Mouse (Mus musculus): Measurements from ENCODE around the gene Exoc4. TPM values are rescaled to one million over a fixed set of nuclear protein-coding genes. Genes with fewer than 3 reads are reported as not detected.

Exoc4 gene
- total RNA-seq, 2 experiments from 2014 or later: 42.0 to 47.8 TPM

DNA sequence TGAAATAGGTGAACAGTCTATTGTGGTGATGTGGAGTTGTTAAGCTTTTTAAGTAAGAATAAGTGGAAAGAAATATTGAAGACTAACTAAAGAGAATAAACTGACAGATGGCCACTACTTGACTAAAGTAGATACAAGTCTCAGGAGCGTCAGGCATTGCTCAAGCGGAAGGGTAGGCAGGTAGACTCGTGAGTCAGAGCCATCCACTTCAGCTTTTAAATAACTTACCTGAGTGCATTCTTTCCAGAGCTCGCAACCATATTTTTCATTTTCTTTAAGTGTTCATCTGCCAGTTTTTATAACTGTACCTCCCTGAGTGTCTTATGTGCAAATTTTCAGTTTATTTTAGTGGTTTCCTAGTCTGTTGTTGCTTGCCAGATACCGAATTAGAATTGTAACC lies 219.6 kb downstream of the Exoc4 start:
- DNase-seq: no peak

DNA sequence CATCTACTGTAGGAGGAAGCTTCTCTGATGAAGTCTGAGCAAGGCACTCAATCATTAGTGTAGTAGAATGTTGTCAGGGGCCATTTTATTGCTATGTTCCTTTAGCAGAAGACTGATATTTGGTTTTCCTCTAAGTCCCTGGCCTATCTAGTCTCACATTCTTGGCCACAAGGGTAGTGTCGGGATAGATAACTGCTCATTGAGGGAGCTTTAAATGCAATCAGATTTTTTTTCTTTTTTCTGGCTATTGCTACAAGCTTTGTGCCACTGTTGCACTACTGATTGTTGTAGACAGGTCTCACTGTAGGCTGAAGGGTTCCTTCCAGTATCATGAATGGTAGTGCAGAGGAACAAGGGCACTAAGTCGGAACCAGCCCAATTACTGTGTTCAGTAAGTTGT lies 227.2 kb downstream of the Exoc4 start:
- no peak for DNase-seq

DNA sequence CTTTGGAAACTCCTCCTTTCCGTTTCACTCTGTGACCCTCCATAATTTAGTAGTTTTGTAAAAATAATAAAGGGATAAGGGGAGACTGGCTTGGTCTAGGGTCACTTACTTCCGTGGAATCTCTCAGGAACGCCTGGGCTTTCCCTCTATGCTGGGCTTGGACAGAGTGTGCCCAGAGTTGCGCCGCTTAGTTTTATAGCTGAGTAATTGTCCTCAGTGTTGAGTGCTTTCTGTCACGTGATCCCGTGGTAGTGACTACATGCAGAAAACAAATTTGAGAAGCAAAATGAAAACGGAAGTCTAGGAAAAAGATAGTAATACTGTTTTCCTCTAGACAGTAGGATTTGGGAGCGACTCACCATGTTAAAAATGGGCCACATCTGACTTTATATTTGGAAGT lies 235.7 kb downstream of the Exoc4 start:
- peak in 1 of 2 experiments; percentile 2 for DNase-seq

DNA sequence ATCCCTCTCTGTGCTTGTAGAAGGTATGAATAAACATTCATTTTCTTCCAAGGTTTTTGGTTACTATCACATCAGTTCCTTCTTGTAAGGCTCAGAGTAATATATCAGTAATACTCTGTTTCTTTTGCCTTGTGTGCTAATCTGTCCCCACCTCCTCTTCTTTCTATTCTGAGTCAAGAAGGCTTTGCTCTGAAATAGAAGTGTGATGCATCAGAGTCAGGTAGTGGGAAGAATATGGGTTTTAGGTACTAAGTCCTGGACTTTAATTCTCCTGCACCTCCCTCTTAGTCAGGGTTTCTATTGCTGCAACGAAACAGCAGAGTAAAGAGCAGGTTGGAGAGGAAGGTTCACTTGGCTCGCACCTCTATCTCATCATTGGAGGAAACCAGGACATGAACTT lies 240.9 kb downstream of the Exoc4 start:
- DNase-seq: no peak

DNA sequence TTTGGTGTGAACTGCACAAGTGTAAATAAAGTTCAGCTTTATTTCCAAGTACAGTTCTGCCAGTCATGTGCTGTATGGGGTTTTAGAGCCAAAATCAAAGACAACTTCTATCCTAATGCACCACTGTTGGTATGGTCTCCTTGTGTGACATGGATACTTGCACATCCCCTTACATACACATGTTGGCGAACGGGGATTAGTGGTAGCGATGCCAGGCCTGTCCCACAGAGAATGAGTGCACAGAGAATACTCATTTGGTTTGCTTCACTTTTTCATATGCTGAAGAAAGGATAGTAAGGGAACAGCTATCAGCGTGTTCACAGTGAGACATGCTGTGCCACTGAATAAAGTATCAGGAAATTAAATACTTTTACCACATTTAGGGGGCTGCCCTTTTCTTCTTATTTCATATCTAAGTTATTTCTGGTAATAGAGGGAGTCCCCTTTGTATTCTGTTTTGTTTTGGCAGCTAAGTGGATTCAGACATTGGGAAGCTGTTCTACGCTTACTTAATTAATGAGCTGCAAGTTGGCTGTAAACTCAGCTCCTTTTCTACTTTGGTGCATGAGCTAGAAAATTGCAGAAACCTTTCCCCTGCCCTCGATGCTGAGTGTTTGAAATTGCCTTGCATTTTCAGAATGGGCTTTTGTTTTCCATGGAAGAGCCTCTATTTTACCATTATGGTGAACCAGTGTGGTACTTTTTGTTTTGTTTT lies 247.4 kb downstream of the Exoc4 start:
- DNase-seq: no peak

DNA sequence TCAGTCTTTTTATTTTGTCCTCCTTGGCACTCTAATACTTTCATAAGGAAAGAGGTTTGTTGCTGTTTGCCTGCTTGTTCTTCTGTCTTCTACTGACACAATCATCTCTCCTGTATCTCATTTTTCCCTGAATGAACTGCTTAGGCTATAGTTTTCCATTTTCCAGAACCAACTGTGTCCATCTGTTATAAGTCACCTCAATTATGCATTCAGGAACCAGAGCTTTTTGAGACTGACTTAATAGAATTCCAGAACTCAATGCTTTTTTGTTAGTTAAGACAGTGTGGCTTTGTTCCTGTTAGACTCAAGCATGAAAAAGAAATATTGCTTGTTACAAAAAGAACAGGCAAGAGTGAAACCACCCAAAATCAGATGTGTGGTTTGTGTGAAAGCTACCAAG lies 248.5 kb downstream of the Exoc4 start:
- DNase-seq: no peak

DNA sequence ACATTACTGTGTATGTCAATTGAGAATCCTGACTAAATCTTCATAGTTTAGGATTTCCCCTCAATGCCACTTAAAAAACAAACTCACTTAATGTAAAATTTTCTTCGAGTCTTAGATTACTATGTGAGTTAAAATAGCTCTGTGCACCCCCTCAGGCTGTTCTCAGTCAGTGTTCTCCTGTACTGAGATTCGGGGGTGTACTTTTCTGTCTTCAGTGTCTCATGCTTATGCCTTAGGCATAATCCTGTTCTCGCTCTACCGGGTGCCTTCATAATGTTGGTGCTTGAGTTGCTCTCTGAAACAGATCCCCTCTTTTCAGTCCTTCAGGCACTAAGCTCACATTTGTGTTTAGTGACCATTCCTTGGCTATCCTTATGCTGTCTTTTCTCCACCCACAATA lies 253.5 kb downstream of the Exoc4 start:
- no peak for DNase-seq

DNA sequence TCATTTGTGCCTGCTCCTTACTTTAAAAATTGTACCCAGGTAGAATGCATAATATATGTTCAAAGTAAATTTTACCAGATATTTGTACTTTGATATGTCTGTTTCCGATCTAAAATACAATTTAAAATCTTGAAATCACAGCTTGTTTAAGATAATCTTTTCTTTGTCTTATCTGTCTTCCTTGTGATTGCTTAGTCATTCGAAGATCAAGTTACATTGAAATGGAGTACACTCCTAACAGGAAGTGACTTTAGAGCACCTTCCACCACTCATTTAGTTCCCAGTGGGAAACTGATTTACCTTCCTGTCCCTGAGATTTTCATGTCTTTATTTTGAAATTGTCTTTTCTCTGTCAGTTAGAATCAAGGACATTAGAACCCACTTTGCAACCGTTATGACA lies 254.5 kb downstream of the Exoc4 start:
- no peak for DNase-seq

DNA sequence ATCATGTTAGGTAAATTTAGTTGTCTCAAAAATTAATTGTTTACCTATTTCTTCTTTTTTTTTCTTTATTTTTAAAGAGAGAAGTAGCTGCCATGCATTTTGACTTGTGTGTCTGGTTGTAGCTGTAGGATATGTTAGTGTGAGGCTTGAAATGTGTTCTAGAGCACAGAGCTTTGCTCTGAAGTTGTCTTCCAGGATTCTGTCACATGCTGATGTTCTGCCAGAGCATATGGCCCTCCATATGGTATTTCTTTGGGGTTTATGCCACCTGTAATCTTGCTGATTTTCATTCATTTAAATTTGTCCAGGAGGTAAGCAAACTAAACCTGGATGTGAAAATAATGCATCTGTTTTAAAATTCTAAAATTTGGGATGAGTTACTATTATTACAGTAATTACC lies 258.2 kb downstream of the Exoc4 start:
- DNase-seq: no peak

DNA sequence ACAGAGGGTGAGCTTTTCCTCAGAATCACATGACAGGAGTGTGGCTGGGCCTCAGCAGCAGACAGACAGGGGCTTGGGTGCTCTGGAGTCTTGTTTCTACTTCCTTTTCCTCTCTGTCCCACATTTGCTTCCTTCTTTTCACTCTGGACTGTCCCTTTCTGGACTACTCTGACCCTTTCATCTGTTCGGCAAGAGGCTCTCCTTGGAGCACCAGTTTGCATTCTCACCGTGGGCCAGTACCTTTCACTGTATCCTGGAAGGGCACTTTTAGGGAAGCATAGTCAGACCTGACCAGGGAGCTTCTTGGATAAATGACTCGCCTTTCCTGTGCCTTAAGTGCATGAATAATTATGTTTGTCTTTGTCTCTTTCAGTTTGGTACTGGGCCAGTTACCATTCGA lies 266.5 kb downstream of the Exoc4 start:
- DNase-seq: no peak

DNA sequence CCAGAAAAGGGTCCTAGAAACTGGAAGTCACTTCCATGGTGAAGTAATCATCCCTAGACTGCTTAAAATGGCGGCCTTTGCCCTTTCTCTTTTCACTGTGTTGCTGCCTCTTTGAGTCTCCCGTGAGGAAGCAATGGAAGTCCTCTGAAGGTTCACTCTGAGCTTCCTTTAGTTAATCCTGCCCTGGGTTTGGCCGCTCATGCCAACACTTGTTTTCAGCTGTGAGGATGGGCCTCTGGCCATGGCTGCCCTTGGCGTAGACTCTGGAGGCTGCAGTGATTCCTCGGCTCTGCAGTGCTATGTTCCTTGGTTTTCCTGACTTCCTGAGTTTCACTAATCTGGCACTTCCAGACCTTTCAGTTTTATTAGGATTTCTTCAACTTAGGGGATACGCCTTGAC lies 267.9 kb downstream of the Exoc4 start:
- no peak for DNase-seq

DNA sequence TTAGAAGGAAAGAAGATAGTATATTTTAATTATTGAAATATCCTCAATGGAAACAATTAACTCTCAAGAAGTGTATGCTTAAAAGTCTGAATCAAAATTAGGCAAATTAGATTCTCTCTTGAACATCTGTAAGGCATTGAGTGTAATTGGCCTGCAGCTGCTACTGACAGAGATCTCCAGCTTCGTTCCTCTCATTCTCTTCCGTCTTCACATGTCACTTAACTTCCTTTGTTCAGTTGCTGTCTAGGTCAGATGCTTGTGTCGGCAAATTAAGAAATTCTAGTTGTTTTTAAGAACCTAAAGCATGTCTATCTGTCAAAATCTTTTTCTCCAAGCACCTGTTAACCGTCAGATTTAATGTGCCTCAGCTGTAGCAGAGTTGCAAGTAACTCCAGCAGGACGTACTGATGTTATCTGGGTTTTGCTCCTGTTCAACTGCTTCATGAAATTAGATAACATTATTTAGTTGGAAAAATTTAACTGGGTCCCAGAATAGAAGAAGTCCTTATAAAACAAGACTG lies 269.1 kb downstream of the Exoc4 start:
- no peak for DNase-seq

DNA sequence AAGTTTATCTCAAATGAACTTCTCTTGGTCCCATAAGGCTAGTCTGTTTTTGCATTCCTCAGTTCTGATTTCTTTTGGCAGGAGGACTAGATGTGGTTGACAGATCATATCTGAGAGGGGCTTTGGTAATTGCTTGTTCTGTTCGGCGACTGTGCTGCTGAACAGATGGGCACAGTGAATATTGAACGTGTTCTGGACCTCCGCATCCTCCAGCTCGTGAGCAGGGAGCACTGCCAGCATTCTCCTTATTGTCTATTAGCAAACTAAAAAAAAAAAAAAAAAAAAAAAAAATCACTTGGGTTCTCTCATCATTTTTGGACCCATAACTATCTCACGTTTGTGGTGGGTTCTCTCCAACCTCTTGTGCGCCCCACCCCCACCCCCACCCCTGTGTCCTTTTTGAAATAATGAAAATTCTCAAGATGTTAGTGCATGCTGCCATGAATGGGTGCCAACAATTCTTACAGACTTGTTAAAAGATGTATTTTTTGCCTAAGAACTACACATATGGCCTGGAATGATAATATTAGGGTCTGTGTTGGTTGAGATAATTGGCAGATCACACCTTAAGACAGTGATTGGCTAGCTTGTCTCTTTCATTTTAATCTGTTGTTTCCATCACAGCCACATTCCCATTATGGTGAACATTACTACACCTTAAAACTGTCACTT lies 276.9 kb downstream of the Exoc4 start:
- no peak for DNase-seq

DNA sequence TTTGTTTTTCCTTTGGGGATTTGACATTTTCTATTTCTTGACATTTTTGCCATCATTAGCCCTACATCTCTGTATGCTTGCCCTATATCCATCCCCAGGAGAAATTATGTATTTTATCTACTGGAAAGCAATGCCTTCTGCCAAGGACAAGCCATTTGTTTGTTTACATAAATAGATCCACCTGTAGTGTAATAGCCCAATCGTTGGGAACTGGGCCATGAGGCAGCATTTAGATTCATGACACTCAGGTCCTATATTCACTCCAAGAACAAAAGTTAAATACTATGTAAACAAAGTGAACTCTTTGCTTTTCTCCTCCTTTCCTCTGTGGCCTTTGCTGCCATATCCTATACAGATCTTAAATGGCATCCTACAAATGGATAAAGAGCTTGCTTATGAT lies 291.5 kb downstream of the Exoc4 start:
- DNase-seq: no peak

DNA sequence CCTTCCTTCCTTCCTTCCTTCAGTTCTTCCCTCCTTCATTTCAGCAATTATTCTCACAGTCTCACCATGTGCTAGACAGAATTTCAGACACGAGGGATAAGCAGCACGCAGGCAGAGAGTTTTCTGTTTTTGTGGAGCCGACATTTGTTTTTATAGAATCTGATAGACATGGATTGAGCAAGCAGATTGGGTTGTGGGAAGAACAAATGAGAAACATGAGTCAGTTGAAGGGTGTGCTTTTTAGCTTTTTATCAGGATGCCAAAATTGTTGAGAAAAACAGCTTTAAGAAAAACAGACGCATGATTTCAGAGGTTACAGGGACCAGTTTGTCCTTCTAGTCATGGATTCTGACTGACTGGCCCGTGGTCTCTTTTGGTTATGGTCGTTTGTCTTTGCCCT lies 293.8 kb downstream of the Exoc4 start:
- no peak for DNase-seq

DNA sequence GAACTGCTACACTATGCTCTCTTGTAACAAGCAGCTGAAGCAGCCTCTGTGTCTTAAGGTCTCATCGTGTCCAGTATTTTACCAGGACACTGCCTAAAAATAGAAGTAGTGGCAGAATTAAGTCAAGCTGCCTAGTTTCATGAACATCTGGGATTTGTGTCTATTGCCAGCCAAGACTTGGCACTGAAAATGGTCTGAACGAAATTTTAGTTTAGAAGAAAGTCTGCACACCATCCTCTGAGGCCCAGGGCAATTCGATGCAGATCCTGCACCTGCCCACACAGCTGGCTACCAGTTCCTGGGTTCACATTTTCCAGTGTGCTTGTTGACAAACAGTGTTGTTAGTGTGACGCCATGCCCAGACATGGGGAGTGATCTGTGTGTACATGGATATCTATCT lies 303.0 kb downstream of the Exoc4 start:
- no peak for DNase-seq

DNA sequence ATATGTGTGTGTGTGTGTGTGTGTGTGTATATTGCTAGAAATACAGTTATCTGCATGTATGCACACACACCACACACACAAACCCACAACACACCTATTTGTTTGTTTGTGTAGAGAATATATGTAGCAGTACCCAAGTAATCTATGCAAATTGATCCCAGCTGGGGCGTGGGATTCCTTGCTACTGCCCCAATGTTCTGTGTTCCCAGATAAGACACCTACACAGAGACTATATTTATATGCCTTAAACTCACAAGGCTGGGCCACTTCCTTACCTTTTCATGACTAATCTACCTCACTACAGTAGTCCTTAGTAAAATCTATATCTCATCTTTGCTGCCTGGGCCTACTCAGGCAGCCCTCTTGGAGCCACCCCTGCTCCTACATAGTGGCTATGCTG lies 312.0 kb downstream of the Exoc4 start:
- DNase-seq: no peak

DNA sequence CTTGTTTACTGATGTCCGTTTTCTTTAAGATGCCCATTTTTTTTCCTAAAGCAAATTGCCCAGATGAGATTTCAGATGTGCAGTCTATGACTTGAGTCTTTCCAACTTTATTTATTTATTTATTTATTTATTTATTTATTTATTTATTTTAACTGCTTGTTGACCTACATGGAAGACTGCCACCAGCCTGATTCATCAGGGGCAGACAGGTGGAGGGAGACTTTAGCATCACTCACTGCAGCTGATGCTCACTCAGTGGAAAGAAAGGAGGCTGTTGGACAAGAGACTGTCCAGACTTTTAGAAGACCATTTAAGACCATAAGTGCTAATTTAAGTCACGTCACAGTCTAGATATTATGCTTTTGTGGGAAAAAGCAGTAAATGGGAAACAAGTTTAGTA lies 313.0 kb downstream of the Exoc4 start:
- DNase-seq: no peak

DNA sequence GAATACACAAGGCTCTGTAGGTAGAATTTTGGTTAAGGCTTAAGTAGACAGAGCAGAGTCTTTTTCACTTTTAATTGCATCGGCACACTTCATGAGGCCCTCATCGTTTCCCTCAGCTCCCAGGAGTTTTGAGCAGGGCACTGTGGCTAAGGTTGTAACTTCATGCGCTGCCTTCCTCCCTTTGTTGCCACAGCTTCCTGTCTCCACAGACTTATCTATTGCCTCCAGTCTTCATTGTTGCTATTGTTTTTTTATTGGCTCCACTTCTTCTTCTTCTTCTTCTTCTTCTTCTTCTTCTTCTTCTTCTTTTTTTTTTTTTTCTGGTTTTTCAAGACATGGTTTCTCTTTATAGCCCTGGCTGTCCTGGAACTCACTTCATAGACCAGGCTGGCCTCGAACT lies 327.1 kb downstream of the Exoc4 start:
- DNase-seq: no peak

DNA sequence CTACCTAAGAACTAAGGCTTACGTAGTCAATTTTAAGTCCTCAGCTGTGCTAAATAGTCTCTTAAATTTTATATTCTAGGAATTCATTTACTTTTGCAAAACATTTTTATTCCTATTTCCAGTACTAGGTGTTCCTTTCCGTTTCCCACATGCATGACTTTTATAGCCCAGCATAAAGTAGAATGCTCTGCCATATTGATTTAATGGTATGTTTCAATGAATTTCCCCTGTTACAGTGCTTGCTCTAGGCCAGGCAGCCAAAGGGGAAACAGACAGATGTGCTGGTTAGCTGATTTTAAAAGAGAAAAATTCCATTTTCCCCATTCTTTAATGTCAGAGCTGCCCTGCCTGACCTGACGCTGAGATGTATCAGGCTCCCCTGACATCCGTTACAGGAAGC lies 359.6 kb downstream of the Exoc4 start:
- DNase-seq: no peak

DNA sequence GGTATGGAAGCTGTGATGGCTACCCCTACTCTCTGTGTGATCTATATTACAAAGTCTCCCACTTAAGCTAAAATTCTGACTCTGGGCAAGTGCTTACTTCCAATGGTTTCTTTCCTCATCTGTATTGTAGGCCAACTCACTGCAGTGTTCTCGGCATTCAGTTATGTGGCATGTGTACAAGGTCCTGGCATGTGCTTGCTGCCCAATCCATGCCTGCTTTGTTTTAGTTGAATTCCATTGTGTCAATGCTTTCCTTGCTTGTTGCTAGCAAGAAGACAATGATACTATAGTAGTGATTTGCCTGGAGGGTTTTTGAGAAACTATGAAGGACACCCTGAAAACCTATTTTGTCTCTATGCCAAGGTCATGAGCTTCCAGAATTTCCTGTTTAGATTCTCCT lies 365.1 kb downstream of the Exoc4 start:
- no peak for DNase-seq

DNA sequence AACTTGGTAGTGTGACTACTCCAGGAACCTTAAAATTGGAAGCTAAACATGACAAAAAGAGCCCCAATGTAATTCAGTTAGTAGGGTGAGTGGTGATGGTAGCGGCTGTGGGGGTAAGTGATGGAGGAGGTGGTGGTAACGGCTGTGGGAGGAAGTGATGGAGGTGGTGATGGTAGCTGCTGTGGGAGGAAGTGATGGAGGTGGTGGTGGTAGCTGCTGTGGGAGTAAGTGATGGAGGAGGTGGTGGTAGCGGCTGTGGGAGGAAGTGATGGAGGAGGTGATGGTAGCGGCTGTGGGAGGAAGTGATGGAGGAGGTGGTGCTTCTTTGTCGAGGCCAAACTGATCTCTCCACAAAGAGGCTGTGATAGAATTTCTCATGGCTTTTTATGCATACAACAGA lies 369.7 kb downstream of the Exoc4 start:
- no peak for DNase-seq

DNA sequence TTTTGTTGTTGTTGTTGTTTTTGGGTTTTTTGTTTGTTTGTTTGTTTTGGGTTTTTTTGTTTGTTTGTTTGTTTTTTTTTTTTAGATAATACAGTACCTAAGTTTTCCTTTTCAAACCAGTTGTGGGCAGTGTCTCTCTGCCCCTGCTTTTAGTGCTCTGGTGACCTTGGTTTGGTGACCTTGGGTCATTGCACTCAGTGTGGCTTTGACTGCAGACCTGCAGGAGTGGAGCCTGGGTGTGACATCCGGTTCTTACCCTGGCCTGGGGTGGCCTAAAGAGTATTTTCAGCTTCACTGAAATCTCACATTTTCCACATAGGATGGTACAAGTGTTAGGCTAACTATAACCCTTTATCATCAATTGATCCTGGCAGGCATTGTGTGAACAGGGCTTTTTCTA lies 371.8 kb downstream of the Exoc4 start:
- DNase-seq: peak; percentile 20 to 29

DNA sequence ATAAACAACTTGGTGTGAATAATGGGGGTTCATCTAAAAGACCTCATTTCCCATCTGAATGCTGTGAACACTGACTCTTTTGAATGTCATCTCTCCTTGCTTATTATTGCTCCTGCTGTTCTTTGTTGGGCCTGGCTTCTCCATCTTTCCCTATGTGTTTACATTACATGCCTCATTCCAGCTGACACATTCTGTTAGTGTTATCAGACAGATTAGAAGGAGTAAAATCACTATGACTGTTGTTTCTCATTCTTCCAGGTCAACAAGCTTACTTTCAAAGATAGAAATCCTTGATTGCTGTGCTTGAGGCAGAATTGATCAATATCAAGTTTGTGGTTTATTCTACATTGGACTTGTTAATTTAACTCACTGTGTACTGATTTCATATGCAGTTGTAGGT lies 377.0 kb downstream of the Exoc4 start:
- no peak for DNase-seq

Data from adrenal gland, postnatal 36 days (tissue).